Mouse (Mus musculus) liver, adult 2 months (tissue): Measurements from ENCODE around the gene Nkain2. TPM values are rescaled to one million over a fixed set of nuclear protein-coding genes. Genes with fewer than 3 reads are reported as not detected.

ENCODE experiments used
- DNase-seq: peaks from one replicate; pipeline ENCODE4 v3.0.0-alpha.2; 2011; ENCODE audit warnings: low read depth, low spot score; ENCODE audit errors: extremely low read depth
- H3K27ac ChIP-seq: fragments of 200-500 bp; replicated peaks from 2 replicates; pipeline ENCODE4 v1.5.1; 2012; ENCODE audit warnings: low read depth, mild to moderate bottlenecking, control low read depth, inconsistent platforms, low read length; ENCODE audit not compliant: insufficient read depth
- H3K27me3 ChIP-seq: fragments of 200-500 bp; 2 replicates; pipeline ENCODE4 v1.6.1; 2012; ENCODE audit warnings: mild to moderate bottlenecking, moderate library complexity, low read length, inconsistent platforms; ENCODE audit not compliant: control insufficient read depth, insufficient read depth
- H3K36me3 ChIP-seq: fragments of 200-500 bp; 2 replicates; pipeline ENCODE4 v1.6.1; 2012; ENCODE audit warnings: low read length, inconsistent platforms; ENCODE audit not compliant: control insufficient read depth, insufficient read depth
- H3K4me1 ChIP-seq: fragments of 200-500 bp; 2 replicates; pipeline ENCODE4 v1.6.1; 2011; ENCODE audit warnings: low read length; ENCODE audit not compliant: control insufficient read depth, insufficient read depth
- H3K4me3 ChIP-seq: fragments of 200-500 bp; 2 replicates; pipeline ENCODE4 v1.5.1; 2011; ENCODE audit warnings: low read depth, mild to moderate bottlenecking, control low read depth, low read length, moderate library complexity; ENCODE audit not compliant: insufficient read depth
- H3K79me2 ChIP-seq: fragments of 200-500 bp; 2 replicates; pipeline ENCODE4 v1.6.1; 2012; ENCODE audit warnings: inconsistent platforms, mild to moderate bottlenecking, low read length, moderate library complexity; ENCODE audit not compliant: control insufficient read depth, insufficient read depth
- H3K9ac ChIP-seq: fragments of 200-500 bp; 2 replicates; pipeline ENCODE4 v1.6.1; 2012; ENCODE audit warnings: low read depth, mild to moderate bottlenecking, control low read depth, inconsistent platforms, low read length
- CTCF ChIP-seq: fragments of 200-500 bp; IDR thresholded peaks from 2 replicates; pipeline ENCODE4 v1.5.1; 2011; ENCODE audit warnings: low read depth, low read length, control low read depth
- POLR2A ChIP-seq: fragments of 200-500 bp; IDR thresholded peaks from 2 replicates; pipeline ENCODE4 v1.6.1; 2011; ENCODE audit warnings: low read length, control low read depth; ENCODE audit not compliant: insufficient read depth; ENCODE audit errors: extremely low read depth
- WGBS: fragments of 180-500 bp; shearing (Covaris S2); methylation state at CpG from one replicate; pipeline ENCODE4 v1.1.7; 2018; 5-methylcytosine and 5-hydroxymethylcytosine counted together
- polyA plus RNA-seq: library from polyadenylated mRNA; depleted of rRNA; stranded (reverse); fragments of >200 nt; gene quantifications from 2 replicates; pipeline ENCODE4 v1.2.3, GENCODE M21; 2012
- total RNA-seq: library from RNA; depleted of rRNA; stranded (reverse); fragments of >200 nt; gene quantifications from 2 replicates; pipeline ENCODE4 v1.2.3, GENCODE M21; 2014

Nkain2 gene
- total and polyA plus RNA-seq, 2 experiments: 0.23 to 0.55 TPM

DNA sequence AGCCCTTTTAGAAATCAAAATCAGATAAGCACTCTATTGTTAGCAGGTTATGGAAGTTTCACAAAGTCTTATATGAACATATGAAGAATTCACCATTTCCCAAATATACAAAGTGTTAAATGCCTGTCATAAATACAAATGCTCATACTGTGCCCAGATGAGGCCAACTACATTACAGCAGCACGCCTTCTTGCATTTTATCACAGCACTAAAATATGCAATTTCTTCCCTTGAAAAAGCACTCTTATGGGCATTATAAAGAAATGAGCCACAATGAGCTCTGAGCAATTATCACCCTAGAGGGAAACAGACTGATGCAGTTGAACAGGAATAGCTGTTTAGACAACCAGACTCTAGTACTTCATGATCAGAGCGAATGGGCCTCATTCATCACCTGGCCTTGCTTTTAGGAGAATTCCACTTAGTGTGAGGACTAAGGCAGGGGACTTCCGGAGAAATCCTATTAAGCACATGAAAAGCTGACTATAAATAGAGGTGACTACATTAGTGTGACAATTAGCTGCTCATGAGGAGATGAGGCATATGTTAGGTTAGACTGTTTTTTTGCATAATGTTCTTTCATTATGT is 450.2 kb downstream of the Nkain2 start:
- Histone ChIP-seq H3K4me3 (no peak overlapping the region), H3K36me3 (no peaks in the 10 kb centered on the region), H3K9ac (no peak overlapping the region), H3K4me1 (no peaks in the 10 kb centered on the region), H3K27ac (no peak overlapping the region), H3K27me3 (no peaks in the 10 kb centered on the region), H3K79me2 (no peaks in the 10 kb centered on the region)
- DNase-seq: no peak
- TF ChIP-seq POLR2A (no peak), CTCF (no peak)
- 84% methylated on average over 3 of the region's 3 CpGs for WGBS

DNA sequence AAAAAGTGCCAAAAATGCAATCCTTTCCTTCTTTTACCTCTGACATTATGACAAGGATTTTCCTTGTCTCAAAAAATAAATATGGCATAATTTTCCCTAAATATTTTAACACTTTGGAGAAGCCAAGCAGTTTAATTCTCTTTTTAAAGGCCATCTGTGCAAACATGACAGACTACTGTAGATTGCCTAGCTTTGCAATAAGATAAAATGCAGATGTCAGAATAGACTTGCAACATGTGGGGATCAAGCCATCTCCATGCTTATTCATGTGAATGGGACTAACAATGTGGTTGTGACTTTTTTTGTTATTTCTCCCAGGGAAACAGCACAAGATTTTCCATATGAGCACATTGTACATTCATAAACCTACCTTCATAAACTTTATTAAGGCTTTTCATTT is 476.0 kb downstream of the Nkain2 start:
- Histone ChIP-seq H3K4me3 (no peak overlapping the region), H3K27ac (no peak overlapping the region), H3K4me1 (no peaks in the 10 kb centered on the region), H3K36me3 (no peaks in the 10 kb centered on the region), H3K27me3 (no peaks in the 10 kb centered on the region), H3K79me2 (no peaks in the 10 kb centered on the region), H3K9ac (no peak overlapping the region)
- no peak for DNase-seq
- TF ChIP-seq CTCF (no peak), POLR2A (no peak)

DNA sequence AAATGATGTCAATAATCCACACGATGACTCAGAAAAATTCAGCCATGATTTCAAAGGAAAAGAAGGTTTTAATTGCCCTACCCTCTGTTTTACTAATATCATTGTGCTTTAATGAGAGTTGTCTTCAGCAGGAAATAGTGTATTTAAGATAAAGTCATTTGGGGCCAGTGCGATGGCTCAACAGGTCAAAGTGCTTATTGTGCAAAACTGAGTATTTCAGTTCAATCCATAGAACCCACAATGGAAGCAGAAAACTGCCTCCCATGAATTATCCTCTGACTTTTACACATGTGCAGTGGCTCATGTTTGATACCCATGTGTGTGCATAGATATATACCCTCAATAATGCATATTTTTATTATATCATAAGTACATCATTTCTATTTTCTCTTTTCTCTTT is 478.9 kb downstream of the Nkain2 start:
- H3K27ac ChIP-seq: no peak overlapping the region
- H3K36me3 ChIP-seq: no peaks in the 10 kb centered on the region
- no peak overlapping the region for H3K4me3 ChIP-seq
- no peaks in the 10 kb centered on the region for H3K79me2 ChIP-seq
- H3K27me3 ChIP-seq: no peaks in the 10 kb centered on the region
- no peaks in the 10 kb centered on the region for H3K4me1 ChIP-seq
- no peak overlapping the region for H3K9ac ChIP-seq
- 40% methylated on average over 2 of the region's 2 CpGs for WGBS
- peak; percentile 62 for DNase-seq
- no peak for TF ChIP-seq CTCF
- no peak for TF ChIP-seq POLR2A

DNA sequence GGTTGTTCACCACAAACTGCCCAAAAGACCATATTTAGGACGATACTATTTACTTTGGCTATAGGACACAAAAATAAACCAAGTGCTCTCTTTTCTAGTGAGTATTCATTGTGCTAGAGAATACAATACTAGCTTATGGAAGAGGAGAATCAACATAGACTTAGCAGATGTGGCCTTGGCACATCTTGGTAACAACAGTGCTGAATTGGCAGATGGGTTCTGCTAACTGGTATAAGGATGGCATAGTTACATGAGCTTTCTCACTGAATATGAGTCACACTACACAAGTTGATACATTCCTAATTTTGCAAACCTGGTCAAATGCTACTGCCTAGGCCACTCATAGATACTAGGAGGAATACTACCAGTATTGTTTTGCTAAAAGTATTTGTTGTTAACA is 489.3 kb downstream of the Nkain2 start:
- H3K4me1 ChIP-seq: no peaks in the 10 kb centered on the region
- H3K27me3 ChIP-seq: no peaks in the 10 kb centered on the region
- H3K79me2 ChIP-seq: no peaks in the 10 kb centered on the region
- no peak overlapping the region for H3K9ac ChIP-seq
- no peak overlapping the region for H3K27ac ChIP-seq
- TF ChIP-seq CTCF: no peak
- TF ChIP-seq POLR2A: no peak
- no peak overlapping the region for H3K4me3 ChIP-seq
- DNase-seq: no peak
- H3K36me3 ChIP-seq: no peaks in the 10 kb centered on the region
- WGBS: 55% methylated on average over 1 of the region's 1 CpGs

DNA sequence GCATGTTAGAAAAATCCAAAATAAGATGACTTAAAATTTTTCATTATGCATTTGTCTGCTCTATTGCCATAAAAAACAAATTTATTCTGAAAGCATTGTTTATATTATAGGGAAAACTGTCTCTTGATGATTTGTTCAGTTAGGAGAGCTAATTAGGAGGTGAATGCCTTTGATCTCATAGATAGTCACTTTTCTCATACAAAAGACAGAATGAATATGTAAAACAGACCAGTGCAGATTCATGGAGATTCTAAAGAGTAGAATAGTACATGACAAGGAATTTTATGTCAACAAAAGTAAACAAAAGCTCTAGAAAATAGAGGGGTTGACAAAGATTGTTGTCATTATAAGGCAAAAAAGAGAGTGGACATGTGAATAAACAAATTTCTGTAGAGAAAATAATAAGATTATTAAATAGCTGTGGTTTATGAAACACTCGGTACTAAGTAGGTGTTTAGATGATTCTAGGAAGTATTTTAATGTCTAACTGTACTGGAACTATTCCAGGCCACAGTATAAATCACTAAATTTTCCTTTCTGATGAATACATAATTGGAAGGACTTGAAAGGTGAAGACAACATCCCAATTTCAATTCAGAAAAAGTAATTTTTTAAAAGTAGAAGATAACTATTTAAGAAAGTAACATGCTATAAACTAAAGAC is 496.3 kb downstream of the Nkain2 start:
- Histone ChIP-seq H3K27ac (no peak overlapping the region), H3K4me1 (no peaks in the 10 kb centered on the region), H3K9ac (no peak overlapping the region), H3K79me2 (no peaks in the 10 kb centered on the region), H3K27me3 (no peaks in the 10 kb centered on the region), H3K36me3 (no peaks in the 10 kb centered on the region), H3K4me3 (no peak overlapping the region)
- DNase-seq: no peak
- TF ChIP-seq POLR2A (no peak), CTCF (no peak)
- WGBS: 67% methylated on average over 1 of the region's 1 CpGs

DNA sequence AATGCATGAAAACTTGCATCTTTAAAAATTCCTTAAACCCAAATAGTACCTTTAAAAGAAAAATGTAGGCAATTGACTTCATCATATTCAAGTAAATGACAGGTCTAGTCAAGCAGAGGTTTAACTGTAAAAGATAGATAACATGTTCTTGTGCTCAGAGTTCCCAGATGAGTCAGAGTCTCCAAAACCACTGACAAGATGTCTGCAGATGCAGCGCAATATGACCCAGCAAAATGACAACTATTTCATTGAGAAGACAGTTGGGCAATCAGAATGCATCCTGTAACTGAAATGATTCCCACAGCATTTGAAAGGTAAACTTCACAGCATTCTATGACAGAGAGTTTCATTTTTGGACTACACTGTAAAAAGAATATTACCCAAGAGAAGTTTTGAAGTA is 496.9 kb downstream of the Nkain2 start:
- 93% methylated on average over 1 of the region's 1 CpGs for WGBS
- H3K4me3 ChIP-seq: no peak overlapping the region
- TF ChIP-seq POLR2A: no peak
- TF ChIP-seq CTCF: no peak

More for the DNA sequence above, 496.9 kb downstream of the Nkain2 start:
- no peaks in the 10 kb centered on the region for H3K27me3 ChIP-seq
- DNase-seq: no peak
- no peaks in the 10 kb centered on the region for H3K36me3 ChIP-seq
- H3K9ac ChIP-seq: no peak overlapping the region
- H3K27ac ChIP-seq: no peak overlapping the region
- H3K4me1 ChIP-seq: no peaks in the 10 kb centered on the region
- H3K79me2 ChIP-seq: no peaks in the 10 kb centered on the region
